Mouse (Mus musculus) neutrophil, adult 59 days (primary cell): ENCODE results near the gene Zfhx2. TPM values are rescaled to one million over a fixed set of nuclear protein-coding genes. Genes with fewer than 3 reads are reported as not detected.

Source experiments
- total RNA-seq, 2 experiments: library from RNA; stranded (reverse); gene quantifications; 1 replicate in 1 of 2; 2 replicates in 1 of 2; pipeline ENCODE4 v1.2.4; 2023

The Zfhx2 gene
- 1 to 10 TPM; 1.4 to 1.9 TPM for total RNA-seq

DNA sequence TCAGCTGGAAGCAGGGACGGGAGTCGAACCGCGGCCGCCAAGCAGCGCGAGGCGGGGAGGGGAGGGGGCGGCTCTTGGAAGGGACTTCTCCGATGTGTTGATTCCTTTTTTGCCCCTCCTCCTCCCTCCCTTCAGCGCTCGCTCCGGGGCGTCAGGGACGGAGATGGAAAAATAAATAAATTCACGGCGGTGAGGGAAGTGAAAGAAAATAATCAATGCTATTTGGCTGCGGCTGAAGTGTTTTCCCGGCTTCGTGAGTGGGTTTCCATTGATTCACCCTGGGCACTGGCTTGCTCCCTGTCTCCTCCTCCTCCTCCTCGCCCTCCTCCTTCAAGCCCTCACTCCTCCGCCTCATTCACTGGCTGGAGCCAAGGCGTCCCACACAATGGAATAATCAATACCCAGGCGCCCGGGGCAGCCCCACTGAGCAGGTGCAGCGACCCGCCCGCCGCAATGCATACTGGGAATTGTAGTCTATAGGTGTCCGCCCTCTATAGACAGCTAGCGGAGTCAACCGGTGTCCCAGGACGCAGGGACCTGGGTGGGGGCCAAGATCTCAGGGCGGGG, at the start of gene Zfhx2:
Zfhx2 (minus strand) TSS at position 314 of the 567 bp plus-strand sequence.

DNA sequence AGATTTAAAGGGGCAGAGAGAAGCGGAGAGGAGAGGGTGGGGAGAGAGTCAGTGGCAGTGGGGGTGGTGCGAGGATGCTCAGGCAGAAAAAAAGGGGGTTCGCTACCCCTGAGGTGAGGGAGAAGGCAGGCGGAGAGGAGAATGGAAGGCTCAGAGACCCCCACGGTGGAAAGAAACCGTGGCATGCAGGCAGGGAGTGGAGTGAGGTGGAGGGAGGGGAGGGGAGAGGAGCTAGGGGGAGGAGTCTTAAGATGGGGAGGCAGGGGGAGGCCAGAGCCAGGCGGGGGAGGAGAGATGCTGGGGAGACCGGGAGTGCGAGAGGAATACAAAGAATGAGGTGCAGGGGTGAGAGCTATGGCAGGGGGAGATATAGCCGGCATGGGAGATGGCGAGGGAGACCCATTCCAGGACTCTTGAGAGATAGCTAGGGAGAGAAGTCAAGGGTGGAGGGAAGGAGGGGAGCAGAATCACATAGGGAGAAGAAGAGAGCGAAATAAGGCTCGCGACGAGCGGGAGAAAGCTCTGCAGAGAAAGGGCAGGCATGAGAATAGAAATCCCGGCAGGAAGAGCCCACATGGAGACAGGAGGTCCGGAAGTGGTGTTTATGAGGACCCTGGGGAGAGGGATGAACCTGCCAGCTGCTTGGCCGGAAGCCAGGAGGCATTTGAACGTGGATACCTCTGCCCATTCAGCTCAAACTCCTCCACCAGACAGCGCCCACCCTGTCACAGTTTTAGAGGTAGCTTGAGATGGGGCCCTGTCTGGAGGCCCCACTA, 24.5 kb upstream of the Zfhx2 start, which contains the start of gene Jph4:
Jph4 (minus strand) TSS at position 511 of the 776 bp plus-strand sequence.

DNA sequence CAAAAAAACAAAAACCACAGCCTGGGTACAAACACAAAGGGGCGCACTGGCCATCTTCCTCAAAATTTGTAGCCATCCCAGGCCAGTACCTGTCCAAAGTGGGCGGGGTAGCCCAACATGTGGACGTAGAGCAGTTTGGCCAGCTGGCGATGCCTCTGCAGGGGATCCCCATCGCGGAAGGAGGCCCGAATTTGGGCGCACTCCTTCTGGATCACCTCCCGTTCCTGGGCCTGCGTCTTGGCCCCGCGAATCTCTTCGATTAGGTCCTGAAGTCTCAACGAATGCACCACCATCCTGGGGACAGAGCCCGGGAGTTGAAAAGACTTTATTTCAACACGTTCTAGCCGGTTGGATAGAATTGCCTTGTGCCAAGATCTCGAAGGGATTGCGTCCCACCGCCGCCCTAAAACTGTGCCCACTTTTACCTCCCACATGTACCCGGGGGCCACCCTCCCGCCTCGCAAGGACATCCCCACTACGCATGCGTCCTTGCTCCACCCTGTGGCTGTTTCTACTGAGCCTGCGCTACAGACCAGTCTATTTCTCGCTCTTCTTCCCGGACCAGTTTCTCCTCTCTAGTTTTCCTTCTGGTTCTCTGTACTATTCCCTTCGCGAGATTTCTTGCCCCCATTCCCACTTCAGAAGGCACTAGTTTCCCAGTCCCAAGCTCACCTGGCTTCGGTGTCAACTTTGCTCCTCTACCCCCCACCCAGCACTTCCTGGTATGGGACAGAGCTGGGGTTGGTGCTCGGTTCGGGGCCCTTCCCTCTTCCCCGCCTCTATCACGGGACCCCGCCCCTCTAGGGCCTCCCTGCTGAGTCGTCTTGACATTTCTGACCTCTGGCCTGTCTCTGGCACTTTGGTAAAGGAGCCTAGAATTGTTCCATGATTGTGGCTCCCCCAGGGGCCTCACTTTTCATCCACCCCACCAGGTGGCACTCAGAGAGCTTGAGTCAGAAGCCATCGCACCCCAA, 14.0 kb upstream of the Zfhx2 start, which contains the start of gene Ap1g2:
Ap1g2 (minus strand) TSS at position 758 of the 974 bp plus-strand sequence.

DNA sequence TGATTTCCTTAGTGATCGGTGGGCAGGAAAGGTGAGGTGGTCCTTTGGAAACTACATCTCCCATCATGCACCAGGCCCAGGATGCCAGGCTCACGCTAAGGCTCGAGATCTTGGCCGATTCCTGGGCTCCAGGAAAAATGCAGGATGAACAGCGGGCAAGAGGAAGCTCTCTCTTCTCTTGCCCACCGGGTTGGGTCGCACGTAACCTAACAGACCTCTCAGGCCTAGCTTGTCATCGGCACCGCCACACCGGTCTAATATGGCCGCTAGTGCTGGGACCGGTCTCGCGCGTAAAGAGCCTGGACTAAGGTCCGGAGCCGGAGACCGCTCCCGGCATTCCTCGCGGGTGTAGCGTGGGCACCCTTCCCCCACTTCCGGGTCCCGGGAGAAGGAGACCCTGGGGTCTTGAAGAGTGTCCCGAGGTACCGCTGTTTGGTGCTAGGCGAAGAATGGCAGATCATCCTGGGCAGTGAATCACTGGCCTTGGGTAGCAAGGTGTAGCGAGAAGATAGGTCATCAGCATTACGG, 2.6 kb upstream of the Zfhx2 start, which contains the start of gene Thtpa:
Thtpa (plus strand) TSS at position 81 of the 528 bp plus-strand sequence.

DNA sequence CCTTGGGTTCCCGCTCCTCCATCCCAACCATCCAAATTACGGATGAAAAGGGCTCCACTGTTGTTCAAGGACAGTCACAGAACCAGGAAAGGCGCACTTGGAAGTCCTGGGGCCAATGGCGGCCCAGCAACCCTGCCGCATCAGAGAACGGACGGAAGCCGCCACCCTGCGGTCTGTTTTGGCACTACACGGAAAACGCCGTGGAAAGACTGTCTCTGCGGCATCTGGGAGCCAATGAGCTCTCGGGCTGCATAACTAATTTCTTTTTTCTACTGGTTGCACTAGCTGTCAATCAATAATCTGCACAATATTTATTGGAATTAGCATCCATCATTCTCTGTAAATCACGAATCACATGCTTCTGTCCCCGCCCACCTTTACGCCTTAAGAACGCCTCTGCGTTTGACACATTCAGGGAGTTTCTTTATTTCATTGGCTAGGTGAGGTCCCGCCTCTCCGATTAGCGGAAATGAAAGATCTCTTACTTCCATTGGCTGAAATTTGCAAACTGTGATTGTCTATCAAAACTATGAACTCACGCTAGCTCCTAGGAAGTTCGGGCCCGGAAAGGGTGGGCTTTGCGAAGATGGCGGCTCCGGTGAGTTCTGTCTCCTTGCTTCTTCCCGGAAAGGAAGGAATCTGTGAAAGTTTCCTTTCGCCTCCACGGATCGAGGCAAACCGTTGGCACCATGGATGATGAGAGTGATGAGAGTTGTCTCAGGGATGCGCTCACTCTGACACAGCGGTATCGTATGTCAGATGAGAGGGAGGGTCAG, 76.9 kb downstream of the Zfhx2 start, which contains the start of gene Ngdn:
Ngdn (plus strand) TSS at position 464 of the 776 bp plus-strand sequence.

Other genes starting within 250 kb of the Zfhx2 start
- gene Homez, start 221.4 kb downstream of the Zfhx2 start, total RNA-seq = 10 to 100 TPM; 12.0 to 12.3 TPM
- 1 to 10 TPM; 2.4 to 2.5 TPM for gene Ppp1r3e, start 214.8 kb downstream of the Zfhx2 start, total RNA-seq
- gene Bcl2l2, start 208.9 kb downstream of the Zfhx2 start, total RNA-seq = 10 to 100 TPM in 1 of 2 experiments, 1 to 10 TPM in 1; 8.3 to 13.1 TPM
- gene Gm20521, start 208.9 kb downstream of the Zfhx2 start, total RNA-seq = 1 to 10 TPM in 1 of 2 experiments, not detected in 1; 3.2 TPM
- gene Pabpn1, start 199.8 kb downstream of the Zfhx2 start, total RNA-seq = 100 to 1,000 TPM; 141 to 157 TPM
- under 1 TPM; 0.27 to 0.49 TPM for gene Slc22a17, start 179.2 kb downstream of the Zfhx2 start, total RNA-seq
- gene Efs, start 166.2 kb downstream of the Zfhx2 start, total RNA-seq = not detected
- not detected for gene Il25, start 159.6 kb downstream of the Zfhx2 start, total RNA-seq
- not detected for gene Cmtm5, start 156.1 kb downstream of the Zfhx2 start, total RNA-seq
- not detected for gene Myh6, start 125.4 kb downstream of the Zfhx2 start, total RNA-seq
- gene Gm17428, start 115.4 kb downstream of the Zfhx2 start, total RNA-seq = not detected
- under 1 TPM in 1 of 2 experiments, not detected in 1; 0.09 TPM for gene Myh7, start 97.7 kb downstream of the Zfhx2 start, total RNA-seq
- gene Ngdn, start 76.9 kb downstream of the Zfhx2 start, total RNA-seq = 10 to 100 TPM; 39.0 to 42.8 TPM
- 1 to 10 TPM; 2.7 to 3.1 TPM for gene Thtpa, start 2.5 kb upstream of the Zfhx2 start, total RNA-seq
- 10 to 100 TPM; 42.3 to 46.1 TPM for gene Ap1g2, start 14.3 kb upstream of the Zfhx2 start, total RNA-seq
- gene Jph4, start 24.6 kb upstream of the Zfhx2 start, total RNA-seq = not detected
- gene Dhrs2, start 129.7 kb upstream of the Zfhx2 start, total RNA-seq = not detected